Mouse (Mus musculus): ENCODE results near the gene Gm6993. TPM values are rescaled to one million over a fixed set of nuclear protein-coding genes. Genes with fewer than 3 reads are reported as not detected.

Gene Gm6993
- polyA plus RNA-seq, 1 experiment, result not detected

GRCm38 (mm10) chr12:31217232-31217631 is 23.3 kb upstream of the Gm6993 start:
- no peaks in the 10 kb centered on the region for H3K27me3 ChIP-seq (replicated peaks)
- TF ChIP-seq GATA1 (IDR thresholded peaks at IDR 0.05; ENCODE audit: borderline replicate concordance, low read length) (no peak), FLI1 (IDR thresholded peaks at IDR 0.05; ENCODE audit: low read length) (no peak)
- H3K9me3 ChIP-seq, result no peaks in the 10 kb centered on the region
- H3K4me3 ChIP-seq (replicated peaks), result no peak overlapping the region
- no peaks in the 10 kb centered on the region for H3K4me1 ChIP-seq
- H3K36me3 ChIP-seq (replicated peaks; ENCODE audit: low read length), result no peaks in the 10 kb centered on the region

GRCm38 (mm10) chr12:31218774-31219173 is 21.8 kb upstream of the Gm6993 start:
- Histone ChIP-seq H3K36me3 (replicated peaks; ENCODE audit: low read length) (no peaks in the 10 kb centered on the region), H3K4me3 (replicated peaks) (no peak overlapping the region), H3K9me3 (no peaks in the 10 kb centered on the region), H3K4me1 (no peaks in the 10 kb centered on the region), H3K27me3 (replicated peaks) (no peaks in the 10 kb centered on the region)
- no peak for TF ChIP-seq FLI1 (IDR thresholded peaks at IDR 0.05; ENCODE audit: low read length)
- no peak for TF ChIP-seq GATA1 (IDR thresholded peaks at IDR 0.05; ENCODE audit: borderline replicate concordance, low read length)

GRCm38 (mm10) chr12:31221522-31221921 is 19.0 kb upstream of the Gm6993 start:
- Histone ChIP-seq H3K4me1 (no peaks in the 10 kb centered on the region), H3K9me3 (no peaks in the 10 kb centered on the region), H3K4me3 (replicated peaks) (no peak overlapping the region), H3K27me3 (replicated peaks) (no peaks in the 10 kb centered on the region), H3K36me3 (replicated peaks; ENCODE audit: low read length) (no peaks in the 10 kb centered on the region)
- TF ChIP-seq FLI1 (IDR thresholded peaks at IDR 0.05; ENCODE audit: low read length) (no peak), GATA1 (IDR thresholded peaks at IDR 0.05; ENCODE audit: borderline replicate concordance, low read length) (no peak)

GRCm38 (mm10) chr12:31222282-31222681 is 18.3 kb upstream of the Gm6993 start:
- TF ChIP-seq GATA1 (IDR thresholded peaks at IDR 0.05; ENCODE audit: borderline replicate concordance, low read length) (no peak), FLI1 (IDR thresholded peaks at IDR 0.05; ENCODE audit: low read length) (no peak)
- H3K9me3 ChIP-seq, result no peaks in the 10 kb centered on the region

GRCm38 (mm10) chr12:31222741-31223140 is 17.8 kb upstream of the Gm6993 start:
- no peaks in the 10 kb centered on the region for H3K4me1 ChIP-seq
- no peak for TF ChIP-seq FLI1 (IDR thresholded peaks at IDR 0.05; ENCODE audit: low read length)
- no peak for TF ChIP-seq GATA1 (IDR thresholded peaks at IDR 0.05; ENCODE audit: borderline replicate concordance, low read length)
- H3K4me3 ChIP-seq (replicated peaks), result no peak overlapping the region
- no peaks in the 10 kb centered on the region for H3K36me3 ChIP-seq (replicated peaks; ENCODE audit: low read length)
- H3K27me3 ChIP-seq (replicated peaks), result no peaks in the 10 kb centered on the region
- H3K9me3 ChIP-seq, result no peaks in the 10 kb centered on the region

More at GRCm38 (mm10) chr12:31222282-31222681, 18.3 kb upstream of the Gm6993 start:
- no peaks in the 10 kb centered on the region for H3K36me3 ChIP-seq (replicated peaks; ENCODE audit: low read length)
- no peaks in the 10 kb centered on the region for H3K27me3 ChIP-seq (replicated peaks)
- no peaks in the 10 kb centered on the region for H3K4me1 ChIP-seq
- H3K4me3 ChIP-seq (replicated peaks), result no peak overlapping the region

- Histone ChIP-seq H3K27me3 (replicated peaks) (no peaks in the 10 kb centered on the region), H3K9me3 (no peaks in the 10 kb centered on the region), H3K4me1 (no peaks in the 10 kb centered on the region), H3K36me3 (replicated peaks; ENCODE audit: low read length) (no peaks in the 10 kb centered on the region), H3K4me3 (replicated peaks) (no peak overlapping the region)
- no peak for TF ChIP-seq GATA1 (IDR thresholded peaks at IDR 0.05; ENCODE audit: borderline replicate concordance, low read length)
- TF ChIP-seq FLI1 (IDR thresholded peaks at IDR 0.05; ENCODE audit: low read length), result no peak
These were observed 15.1 kb upstream of the Gm6993 start for GRCm38 (mm10) chr12:31225451-31225850.

- TF ChIP-seq FLI1 (IDR thresholded peaks at IDR 0.05; ENCODE audit: low read length) (no peak), GATA1 (IDR thresholded peaks at IDR 0.05; ENCODE audit: borderline replicate concordance, low read length) (no peak)
- Histone ChIP-seq H3K36me3 (replicated peaks; ENCODE audit: low read length) (no peaks in the 10 kb centered on the region), H3K4me1 (no peaks in the 10 kb centered on the region), H3K4me3 (replicated peaks) (no peak overlapping the region), H3K9me3 (no peaks in the 10 kb centered on the region), H3K27me3 (replicated peaks) (no peaks in the 10 kb centered on the region)
These were observed 13.4 kb upstream of the Gm6993 start for GRCm38 (mm10) chr12:31227167-31227566.

GRCm38 (mm10) chr12:31228878-31229277 is 11.7 kb upstream of the Gm6993 start:
- Histone ChIP-seq H3K27me3 (replicated peaks) (no peaks in the 10 kb centered on the region), H3K36me3 (replicated peaks; ENCODE audit: low read length) (no peaks in the 10 kb centered on the region), H3K9me3 (no peaks in the 10 kb centered on the region), H3K4me3 (replicated peaks) (no peak overlapping the region), H3K4me1 (no peaks in the 10 kb centered on the region)
- TF ChIP-seq GATA1 (IDR thresholded peaks at IDR 0.05; ENCODE audit: borderline replicate concordance, low read length) (no peak), FLI1 (IDR thresholded peaks at IDR 0.05; ENCODE audit: low read length) (no peak)

- no peak overlapping the region for H3K4me3 ChIP-seq (replicated peaks)
- no peaks in the 10 kb centered on the region for H3K27me3 ChIP-seq (replicated peaks)
- no peaks in the 10 kb centered on the region for H3K36me3 ChIP-seq (replicated peaks; ENCODE audit: low read length)
- TF ChIP-seq GATA1 (IDR thresholded peaks at IDR 0.05; ENCODE audit: borderline replicate concordance, low read length) (no peak), FLI1 (IDR thresholded peaks at IDR 0.05; ENCODE audit: low read length) (no peak)
- peaks cover 3% of the 10 kb centered on the region; the same call in 1 of the 2 replicates for H3K9me3 ChIP-seq
- H3K4me1 ChIP-seq, result no peaks in the 10 kb centered on the region
These were observed 7.9 kb upstream of the Gm6993 start for GRCm38 (mm10) chr12:31232635-31233034.

- Histone ChIP-seq H3K4me1 (no peaks in the 10 kb centered on the region), H3K27me3 (replicated peaks) (no peaks in the 10 kb centered on the region), H3K36me3 (replicated peaks; ENCODE audit: low read length) (no peaks in the 10 kb centered on the region), H3K9me3 (peaks cover 3% of the 10 kb centered on the region; the same call in 1 of the 2 replicates), H3K4me3 (replicated peaks) (no peak overlapping the region)
- TF ChIP-seq GATA1 (IDR thresholded peaks at IDR 0.05; ENCODE audit: borderline replicate concordance, low read length) (no peak), FLI1 (IDR thresholded peaks at IDR 0.05; ENCODE audit: low read length) (no peak)
These were observed 5.6 kb upstream of the Gm6993 start for GRCm38 (mm10) chr12:31235018-31235417.

Data from megakaryocyte, embryonic 14.5 days (primary cell).